Mouse (Mus musculus) MEL (cell line): ENCODE data around the gene Sh3glb2. TPM values are rescaled to one million over a fixed set of nuclear protein-coding genes. Genes with fewer than 3 reads are reported as not detected.

Experiments
- DNase-seq: peaks from one replicate; pipeline ENCODE4 v3.0.0; 2011; ENCODE audit warnings: low read depth, low spot score
- H3K27ac ChIP-seq: 2 replicates; pipeline ENCODE4 v1.5.1; 2012; ENCODE audit warnings: low read depth, mild to moderate bottlenecking, control low read depth, low read length, moderate library complexity; ENCODE audit not compliant: control insufficient read depth
- H3K27me3 ChIP-seq, 2 experiments: fragments of 150-350 bp in 1 of 2; sonication (generic) in 1 of 2; 2 replicates each; pipeline ENCODE4 v1.6.1; 2012; ENCODE audit warnings: low read length in 2 of 2, mild to moderate bottlenecking in 2 of 2, improper control_type of control experiment in 1 of 2, moderate library complexity in 1 of 2; ENCODE audit not compliant: insufficient read depth in 2 of 2, control insufficient read depth in 1 of 2
- H3K36me3 ChIP-seq, 2 experiments: 2 replicates each; pipeline ENCODE4 v1.6.1; 2012 to 2014; ENCODE audit warnings: low read length in 2 of 2, improper control_type of control experiment in 1 of 2, inconsistent platforms in 1 of 2, mild to moderate bottlenecking in 1 of 2; ENCODE audit not compliant: insufficient read depth in 2 of 2, control insufficient read depth in 1 of 2
- H3K4me1 ChIP-seq, 2 experiments: fragments of 150-350 bp in 1 of 2; sonication (generic) in 1 of 2; 2 replicates each; pipeline ENCODE4 v1.6.1; 2012; ENCODE audit warnings: low read length in 2 of 2, improper control_type of control experiment in 1 of 2, mild to moderate bottlenecking in 1 of 2; ENCODE audit not compliant: insufficient read depth in 2 of 2, control insufficient read depth in 1 of 2
- H3K4me3 ChIP-seq, 2 experiments: fragments of 150-350 bp in 1 of 2; sonication (generic) in 1 of 2; 2 replicates each; pipeline ENCODE4 v1.5.1; 2012; ENCODE audit warnings: low read depth in 2 of 2, low read length in 2 of 2, mild to moderate bottlenecking in 2 of 2, moderate library complexity in 2 of 2, control low read depth in 1 of 2, improper control_type of control experiment in 1 of 2; ENCODE audit not compliant: control insufficient read depth in 1 of 2, insufficient read depth in 1 of 2
- H3K79me2 ChIP-seq: 2 replicates; pipeline ENCODE4 v1.6.1; 2012; ENCODE audit warnings: mild to moderate bottlenecking, low read length, moderate library complexity; ENCODE audit not compliant: control insufficient read depth, poor library complexity, insufficient read depth
- H3K9ac ChIP-seq: 2 replicates; pipeline ENCODE4 v1.6.1; 2012; ENCODE audit warnings: low read depth, mild to moderate bottlenecking, control low read depth, low read length, moderate library complexity; ENCODE audit not compliant: control insufficient read depth, poor library complexity, severe bottlenecking
- H3K9me3 ChIP-seq: fragments of 150-350 bp; sonication (generic); replicated peaks from 2 replicates; pipeline ENCODE4 v1.6.1; 2012; ENCODE audit warnings: mild to moderate bottlenecking, low read length, improper control_type of control experiment, moderate library complexity; ENCODE audit not compliant: insufficient read depth
- BHLHE40 ChIP-seq: IDR thresholded peaks from 2 replicates; pipeline ENCODE4 v1.6.1; 2012; ENCODE audit warnings: low read depth, mild to moderate bottlenecking, inconsistent platforms, low read length, improper control_type of control experiment, borderline replicate concordance
- CHD2 ChIP-seq: IDR thresholded peaks from 2 replicates; pipeline ENCODE4 v1.6.1; 2011; ENCODE audit warnings: low read length, improper control_type of control experiment
- CTCF ChIP-seq, 3 experiments: IDR thresholded peaks in 2 of 3; conservative IDR thresholded peaks in 1 of 3; 2 replicates each; pipeline ENCODE4 v1.5.1; 2011 to 2012; ENCODE audit warnings: low read length in 3 of 3, low read depth in 2 of 3, mild to moderate bottlenecking in 2 of 3, improper control_type of control experiment in 1 of 3, inconsistent platforms in 1 of 3, mixed read lengths in 1 of 3, moderate library complexity in 1 of 3; ENCODE audit not compliant: control insufficient read depth in 1 of 3, insufficient read depth in 1 of 3, poor library complexity in 1 of 3, severe bottlenecking in 1 of 3
- E2F4 ChIP-seq: IDR thresholded peaks from 2 replicates; pipeline ENCODE4 v1.6.1; 2011; ENCODE audit warnings: low read depth, low read length, improper control_type of control experiment, borderline replicate concordance
- ELF1 ChIP-seq: IDR thresholded peaks from 2 replicates; pipeline ENCODE4 v1.6.1; 2014; ENCODE audit warnings: low read depth, mild to moderate bottlenecking, inconsistent platforms, low read length, improper control_type of control experiment, moderate library complexity
- EP300 ChIP-seq, 2 experiments: IDR thresholded peaks; 2 replicates each; pipeline ENCODE4 v1.6.1; 2011; ENCODE audit warnings: improper control_type of control experiment in 2 of 2, low read length in 2 of 2, low read depth in 1 of 2, mild to moderate bottlenecking in 1 of 2
- GATA1 ChIP-seq: IDR thresholded peaks from 2 replicates; pipeline ENCODE4 v1.6.1; 2011; ENCODE audit warnings: low read depth, low read length, improper control_type of control experiment
- HCFC1 ChIP-seq: IDR thresholded peaks from 2 replicates; pipeline ENCODE4 v1.6.1; 2012; ENCODE audit warnings: low read depth, mild to moderate bottlenecking, inconsistent platforms, low read length, improper control_type of control experiment, moderate library complexity
- JUND ChIP-seq: IDR thresholded peaks from 2 replicates; pipeline ENCODE4 v1.6.1; 2011; ENCODE audit warnings: low read depth, mild to moderate bottlenecking, improper control_type of control experiment, low read length
- MAFK ChIP-seq: IDR thresholded peaks from 2 replicates; pipeline ENCODE4 v1.6.1; 2011; ENCODE audit warnings: low read depth, mild to moderate bottlenecking, low read length, improper control_type of control experiment, borderline replicate concordance
- MAX ChIP-seq: IDR thresholded peaks from 2 replicates; pipeline ENCODE4 v1.6.1; 2011; ENCODE audit warnings: low read length, improper control_type of control experiment
- MAZ ChIP-seq: IDR thresholded peaks from 2 replicates; pipeline ENCODE4 v1.6.1; 2012; ENCODE audit warnings: low read depth, mild to moderate bottlenecking, inconsistent platforms, low read length, improper control_type of control experiment
- MEF2A ChIP-seq: IDR thresholded peaks from 2 replicates; pipeline ENCODE4 v1.6.1; 2014; ENCODE audit warnings: low read depth, mild to moderate bottlenecking, inconsistent platforms, low read length, improper control_type of control experiment; ENCODE audit not compliant: poor library complexity, insufficient replicate concordance, severe bottlenecking; ENCODE audit errors: extremely low read depth
- MYB ChIP-seq: IDR thresholded peaks from 2 replicates; pipeline ENCODE4 v1.6.1; 2011; ENCODE audit warnings: mild to moderate bottlenecking, low read depth, low read length, improper control_type of control experiment
- MYC ChIP-seq: IDR thresholded peaks from 2 replicates; pipeline ENCODE4 v1.6.1; 2011; ENCODE audit warnings: low read depth, mild to moderate bottlenecking, low read length, improper control_type of control experiment, moderate library complexity
- NRF1 ChIP-seq: IDR thresholded peaks from 2 replicates; pipeline ENCODE4 v1.6.1; 2014; ENCODE audit warnings: low read depth, mild to moderate bottlenecking, inconsistent platforms, low read length, improper control_type of control experiment, moderate library complexity; ENCODE audit not compliant: poor library complexity, insufficient read depth, severe bottlenecking
- POLR2AphosphoS2 ChIP-seq: IDR thresholded peaks from 2 replicates; pipeline ENCODE4 v1.6.1; 2011; ENCODE audit warnings: low read length, improper control_type of control experiment
- RAD21 ChIP-seq: IDR thresholded peaks from 2 replicates; pipeline ENCODE4 v1.6.1; 2011; ENCODE audit warnings: mild to moderate bottlenecking, low read depth, low read length, improper control_type of control experiment
- RCOR1 ChIP-seq: IDR thresholded peaks from 2 replicates; pipeline ENCODE4 v1.6.1; 2012; ENCODE audit warnings: low read depth, mild to moderate bottlenecking, inconsistent platforms, low read length, improper control_type of control experiment
- TAL1 ChIP-seq: IDR thresholded peaks from 2 replicates; pipeline ENCODE4 v1.6.1; 2012; ENCODE audit warnings: mild to moderate bottlenecking, inconsistent platforms, low read length, moderate library complexity, mixed read lengths
- TCF12 ChIP-seq: IDR thresholded peaks from 2 replicates; pipeline ENCODE4 v1.6.1; 2014; ENCODE audit warnings: low read depth, mild to moderate bottlenecking, inconsistent platforms, low read length, improper control_type of control experiment, moderate library complexity
- USF1 ChIP-seq: IDR thresholded peaks from 2 replicates; pipeline ENCODE4 v1.6.1; 2014; ENCODE audit warnings: low read depth, mild to moderate bottlenecking, inconsistent platforms, low read length, improper control_type of control experiment, moderate library complexity
- USF2 ChIP-seq, 2 experiments: IDR thresholded peaks; 2 replicates each; pipeline ENCODE4 v1.6.1; 2011 to 2012; ENCODE audit warnings: improper control_type of control experiment in 2 of 2, low read length in 2 of 2, borderline replicate concordance in 1 of 2, inconsistent platforms in 1 of 2, low read depth in 1 of 2, mild to moderate bottlenecking in 1 of 2; ENCODE audit not compliant: insufficient read depth in 1 of 2
- ZC3H11A ChIP-seq: IDR thresholded peaks from 2 replicates; pipeline ENCODE4 v1.6.1; 2012; ENCODE audit warnings: low read depth, mild to moderate bottlenecking, inconsistent platforms, low read length, improper control_type of control experiment
- ZKSCAN1 ChIP-seq: IDR thresholded peaks from 2 replicates; pipeline ENCODE4 v1.6.1; 2012; ENCODE audit warnings: low read depth, mild to moderate bottlenecking, inconsistent platforms, low read length, improper control_type of control experiment, moderate library complexity
- ZMIZ1 ChIP-seq: IDR thresholded peaks from 2 replicates; pipeline ENCODE4 v1.6.1; 2012; ENCODE audit warnings: low read depth, mild to moderate bottlenecking, inconsistent platforms, low read length, improper control_type of control experiment, moderate library complexity
- polyA plus RNA-seq, 2 experiments: library from polyadenylated mRNA; stranded (reverse) in 1 of 2; unstranded in 1 of 2; fragments of >175 nt in 1 of 2; fragments of >200 nt in 1 of 2; gene quantifications; 2 replicates each; pipeline versions ENCODE4 v1.2.1 to v1.2.4; 2012; ENCODE audit warnings: low replicate concordance in 2 of 2, low read depth in 1 of 2; ENCODE audit not compliant: insufficient read length in 2 of 2, insufficient read depth in 1 of 2, missing spikeins in 1 of 2
- total RNA-seq: library from RNA; depleted of rRNA; stranded (reverse); fragments of 300-350 nt; gene quantifications from 2 replicates; pipeline ENCODE4 v1.2.3, GENCODE M21; 2012

Sh3glb2 gene
- total and polyA plus RNA-seq, 3 experiments: 48.0 to 60.1 TPM; not detected in 1

DNA sequence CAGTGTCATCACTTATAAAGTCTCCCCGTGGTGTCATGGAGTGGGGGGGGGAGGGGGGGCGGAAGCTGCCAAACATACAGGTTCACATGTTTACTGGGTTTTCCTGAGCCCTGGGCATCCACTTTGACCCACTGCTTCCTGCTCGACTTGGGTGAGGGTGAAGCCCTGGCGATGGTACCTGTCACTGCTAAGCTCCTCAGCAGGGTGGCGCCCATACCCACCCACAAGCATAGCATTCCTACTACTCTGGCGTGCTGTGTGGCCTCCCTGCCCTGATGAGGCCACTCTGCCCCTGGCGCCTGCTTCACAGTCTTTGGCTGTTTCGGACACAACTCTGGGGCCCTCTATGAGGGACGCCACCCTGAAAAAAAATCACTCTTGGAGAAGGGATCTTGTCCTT lies 2.2 kb downstream of the Sh3glb2 start:
- H3K4me1 ChIP-seq: peaks cover 0 to 13% of the 10 kb centered on the region in 2 experiments; a peak in 2 of 4 replicates
- H3K9ac ChIP-seq: no peak overlapping the region
- H3K79me2 ChIP-seq: no peaks in the 10 kb centered on the region; the same call in 1 of the 2 replicates
- no peaks in the 10 kb centered on the region for H3K9me3 ChIP-seq
- peaks cover 0 to 3% of the 10 kb centered on the region in 2 experiments; a peak in 2 of 4 replicates for H3K36me3 ChIP-seq
- no peak for DNase-seq
- no peaks in the 10 kb centered on the region for H3K27me3 ChIP-seq
- no peak overlapping the region for H3K4me3 ChIP-seq
- no peak overlapping the region for H3K27ac ChIP-seq
- no peak for TF ChIP-seq HCFC1

DNA sequence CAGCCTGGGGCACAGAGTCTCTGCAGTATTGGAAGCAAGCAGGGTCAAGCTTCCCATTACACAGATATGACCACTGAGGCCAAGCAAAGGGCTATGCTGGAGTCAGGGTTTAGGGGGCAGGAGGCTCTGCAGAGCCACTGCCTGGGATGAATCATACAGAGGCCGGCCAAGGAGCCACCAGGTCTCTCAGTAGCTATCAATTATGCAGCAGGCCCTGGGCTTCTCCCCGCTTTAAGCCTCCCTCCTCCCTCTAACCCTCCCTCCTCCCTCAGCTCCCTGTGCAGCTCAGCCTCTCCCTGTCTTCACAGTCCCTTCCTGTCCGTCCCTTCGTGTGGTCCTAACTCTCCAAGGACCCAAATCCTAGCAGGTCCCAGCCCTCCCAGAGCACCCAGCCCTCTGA lies 2.9 kb downstream of the Sh3glb2 start:
- H3K36me3 ChIP-seq: peaks cover 0 to 3% of the 10 kb centered on the region in 2 experiments; a peak in 2 of 4 replicates
- peaks cover 0 to 13% of the 10 kb centered on the region in 2 experiments; a peak in 2 of 4 replicates for H3K4me1 ChIP-seq

DNA sequence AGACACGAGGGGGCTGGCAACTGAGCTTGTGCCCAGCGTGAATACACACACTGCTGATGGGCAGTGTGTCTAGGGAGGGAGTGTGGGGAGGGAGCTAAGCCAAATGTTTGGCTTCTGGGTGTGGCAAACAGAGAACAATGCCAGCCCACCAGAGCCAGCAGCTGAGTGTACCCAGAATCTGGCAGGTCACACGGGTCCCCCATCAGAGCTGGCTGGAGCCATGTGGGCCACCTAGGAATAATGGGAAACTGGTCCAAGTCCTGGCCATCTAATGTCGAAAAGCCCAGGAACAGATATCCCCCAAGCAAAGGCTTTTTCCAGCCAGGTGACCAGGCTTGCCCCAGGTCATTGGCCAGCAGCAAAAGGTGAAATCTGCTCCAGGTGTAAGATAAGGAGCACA lies 3.3 kb downstream of the Sh3glb2 start:
- H3K9me3 ChIP-seq: no peaks in the 10 kb centered on the region
- H3K4me1 ChIP-seq: peaks cover 0 to 13% of the 10 kb centered on the region in 2 experiments; a peak in 2 of 4 replicates
- no peak for DNase-seq
- no peak overlapping the region for H3K4me3 ChIP-seq
- H3K36me3 ChIP-seq: peaks cover 0 to 3% of the 10 kb centered on the region in 2 experiments; a peak in 2 of 4 replicates
- H3K79me2 ChIP-seq: no peaks in the 10 kb centered on the region; the same call in 1 of the 2 replicates
- H3K27me3 ChIP-seq: no peaks in the 10 kb centered on the region
- no peak overlapping the region for H3K9ac ChIP-seq
- H3K27ac ChIP-seq: no peak overlapping the region
- no peak for TF ChIP-seq TAL1
- TF ChIP-seq GATA1: no peak
- no peak for TF ChIP-seq NRF1
- TF ChIP-seq RCOR1: no peak
- no peak for TF ChIP-seq JUND
- no peak for TF ChIP-seq ZC3H11A
- no peak for TF ChIP-seq CTCF (IDR thresholded peaks at IDR 0.05 in 2 of 3, conservative IDR thresholded peaks at IDR 0.05 in 1 of 3; ENCODE audit: control insufficient read depth in 1 of 3, insufficient read depth in 1 of 3, low read depth in 2 of 3, low read length in 3 of 3, poor library complexity in 1 of 3, severe bottlenecking in 1 of 3)
- no peak for TF ChIP-seq MEF2A
- TF ChIP-seq MAX: no peak
- no peak for TF ChIP-seq MAZ
- TF ChIP-seq ZKSCAN1: no peak
- no peak for TF ChIP-seq USF1
- TF ChIP-seq MAFK: no peak
- no peak for TF ChIP-seq USF2 (IDR thresholded peaks at IDR 0.05; ENCODE audit: borderline replicate concordance in 1 of 2, insufficient read depth in 1 of 2, low read depth in 1 of 2, low read length in 2 of 2)
- TF ChIP-seq CHD2: no peak
- no peak for TF ChIP-seq MYB
- TF ChIP-seq RAD21: no peak
- no peak for TF ChIP-seq BHLHE40

More for the DNA sequence above, 2.9 kb downstream of the Sh3glb2 start:
- Histone ChIP-seq H3K9me3 (no peaks in the 10 kb centered on the region), H3K79me2 (no peaks in the 10 kb centered on the region; the same call in 1 of the 2 replicates), H3K9ac (no peak overlapping the region), H3K27ac (no peak overlapping the region), H3K27me3 (no peaks in the 10 kb centered on the region), H3K4me3 (no peak overlapping the region)
- TF ChIP-seq MYB (no peak), ZMIZ1 (no peak), POLR2AphosphoS2 (no peak), MAX (no peak), MAZ (no peak), RCOR1 (no peak), ZC3H11A (no peak), TCF12 (no peak), E2F4 (no peak), MYC (no peak), NRF1 (no peak), HCFC1 (no peak), MAFK (no peak), ELF1 (no peak), BHLHE40 (no peak), CHD2 (no peak), USF2 (IDR thresholded peaks at IDR 0.05; ENCODE audit: borderline replicate concordance in 1 of 2, insufficient read depth in 1 of 2, low read depth in 1 of 2, low read length in 2 of 2) (no peak), EP300 (IDR thresholded peaks at IDR 0.05; ENCODE audit: low read depth in 1 of 2, low read length in 2 of 2) (no peak)
- DNase-seq: no peak
